Mouse (Mus musculus): ENCODE results near the gene Olfr1006. TPM values are rescaled to one million over a fixed set of nuclear protein-coding genes. Genes with fewer than 3 reads are reported as not detected.
"Not testable (repeated sequence)": the region's sequence is repeated elsewhere in the genome, so short reads cannot be mapped to it uniquely, and the experiment has no call there.

Olfr1006 gene
- not detected for total RNA-seq (2021)

- DNase-seq (ENCODE audit: low spot score): no peak
- intact Hi-C loops (cut with DNase I): no loop called here
These were observed at the start of gene Olfr1006 for GRCm38 (mm10) chr2:85678667-85679066. TSS of gene Olfr1006 (minus strand) at chr2:85678767.

GRCm38 (mm10) chr2:85725793-85726192, 47.2 kb upstream of the Olfr1006 start:
- no peak for DNase-seq (ENCODE audit: low spot score)
- intact Hi-C loops (cut with DNase I): loop anchor here (1.0 kb wide), 1 partner anchor 739 kb away; no protein-coding TSS in a partner anchor

GRCm38 (mm10) chr2:85715119-85715518, 36.6 kb upstream of the Olfr1006 start, which contains the start of gene Olfr1009:
TSS of gene Olfr1009 (plus strand) at chr2:85715419.
- intact Hi-C loops (cut with DNase I): no loop called here
- no peak for DNase-seq (ENCODE audit: low spot score)

GRCm38 (mm10) chr2:85711159-85711558, 32.6 kb upstream of the Olfr1006 start:
- DNase-seq (ENCODE audit: low spot score): no peak
- intact Hi-C loops (cut with DNase I): no loop called here

GRCm38 (mm10) chr2:85710680-85711079, 32.1 kb upstream of the Olfr1006 start:
- intact Hi-C loops (cut with DNase I); DNase-seq (ENCODE audit: low spot score): not testable (repeated sequence)

- intact Hi-C loops (cut with DNase I): no loop called here
- DNase-seq (ENCODE audit: low spot score): no peak
These were observed 10.6 kb upstream of the Olfr1006 start, which contains the start of gene Olfr1008 for GRCm38 (mm10) chr2:85689131-85689530. TSS of gene Olfr1008 (plus strand) at chr2:85689431.

GRCm38 (mm10) chr2:85664355-85664754, 14.2 kb downstream of the Olfr1006 start, which contains the start of gene Olfr154:
TSS of gene Olfr154 (minus strand) at chr2:85664455.
- intact Hi-C loops (cut with DNase I); DNase-seq (ENCODE audit: low spot score): not testable (repeated sequence)

- no peak for DNase-seq (ENCODE audit: low spot score)
- intact Hi-C loops (cut with DNase I): no loop called here
These were observed 28.0 kb downstream of the Olfr1006 start, which contains the start of gene Olfr1002 for GRCm38 (mm10) chr2:85650604-85651003. TSS of gene Olfr1002 (minus strand) at chr2:85650704.

Other genes with a start within 250 kb of the Olfr1006 start
- gene Olfr994, start 242.3 kb downstream of the Olfr1006 start, total RNA-seq (2021): not detected
- gene Olfr995, start 235.1 kb downstream of the Olfr1006 start, total RNA-seq (2021): not detected
- not detected for gene 4833423E24Rik, start 159.7 kb downstream of the Olfr1006 start, total RNA-seq (2021)
- not detected for gene Olfr996, start 99.6 kb downstream of the Olfr1006 start, total RNA-seq (2021)
- gene Olfr998, start 89.8 kb downstream of the Olfr1006 start, total RNA-seq (2021): not detected
- gene Olfr1000, start 66.9 kb downstream of the Olfr1006 start, total RNA-seq (2021): not detected
- not detected for gene Olfr1002, start 28.1 kb downstream of the Olfr1006 start, total RNA-seq (2021)
- not detected for gene Olfr154, start 14.3 kb downstream of the Olfr1006 start, total RNA-seq (2021)
- gene Olfr1008, start 10.7 kb upstream of the Olfr1006 start, total RNA-seq (2021): not detected
- gene Olfr1009, start 36.7 kb upstream of the Olfr1006 start, total RNA-seq (2021): not detected
- not detected for gene Olfr1012, start 84.0 kb upstream of the Olfr1006 start, total RNA-seq (2021)
- not detected for gene Olfr1013, start 88.3 kb upstream of the Olfr1006 start, total RNA-seq (2021)
- not detected for gene Olfr1014, start 93.9 kb upstream of the Olfr1006 start, total RNA-seq (2021)
- not detected for gene Olfr1015, start 103.2 kb upstream of the Olfr1006 start, total RNA-seq (2021)
- not detected for gene Olfr1016, start 123.8 kb upstream of the Olfr1006 start, total RNA-seq (2021)
- not detected for gene Olfr1018, start 139.7 kb upstream of the Olfr1006 start, total RNA-seq (2021)
- gene Olfr1019, start 166.7 kb upstream of the Olfr1006 start, total RNA-seq (2021): not detected
- not detected for gene Olfr1020, start 168.3 kb upstream of the Olfr1006 start, total RNA-seq (2021)
- gene Olfr1022, start 189.8 kb upstream of the Olfr1006 start, total RNA-seq (2021): not detected
- gene Olfr1023, start 206.9 kb upstream of the Olfr1006 start, total RNA-seq (2021): not detected
- gene Olfr1024, start 226.3 kb upstream of the Olfr1006 start, total RNA-seq (2021): not detected
- not detected for gene Olfr1025-ps1, start 236.4 kb upstream of the Olfr1006 start, total RNA-seq (2021)
- not detected for gene Olfr1026, start 242.8 kb upstream of the Olfr1006 start, total RNA-seq (2021)

Measured in heart, postnatal 25 days (tissue).